Mouse (Mus musculus) megakaryocyte progenitor cell, adult 5-6 weeks (primary cell): ENCODE results near the gene Ascl5. TPM values are rescaled to one million over a fixed set of nuclear protein-coding genes. Genes with fewer than 3 reads are reported as not detected.

Experiments
- ATAC-seq: replicated peaks from 2 replicates; pipeline ENCODE4 v1.8.0; 2016; ENCODE audit warnings: mild to moderate bottlenecking, moderate TSS enrichment, inconsistent platforms; ENCODE audit not compliant: poor library complexity
- total RNA-seq, 2 experiments: library from RNA; stranded (forward) in 1 of 2; stranded (reverse) in 1 of 2; fragments of 157-497, 149-512 nt in 1 of 2; fragments of 200-1000 nt in 1 of 2; gene quantifications; 2 replicates each; pipeline versions ENCODE4 v1.2.3 to v1.2.4; 2015 to 2017

Gene Ascl5
- total RNA-seq, 2 experiments from 2014 or later: not detected

DNA sequence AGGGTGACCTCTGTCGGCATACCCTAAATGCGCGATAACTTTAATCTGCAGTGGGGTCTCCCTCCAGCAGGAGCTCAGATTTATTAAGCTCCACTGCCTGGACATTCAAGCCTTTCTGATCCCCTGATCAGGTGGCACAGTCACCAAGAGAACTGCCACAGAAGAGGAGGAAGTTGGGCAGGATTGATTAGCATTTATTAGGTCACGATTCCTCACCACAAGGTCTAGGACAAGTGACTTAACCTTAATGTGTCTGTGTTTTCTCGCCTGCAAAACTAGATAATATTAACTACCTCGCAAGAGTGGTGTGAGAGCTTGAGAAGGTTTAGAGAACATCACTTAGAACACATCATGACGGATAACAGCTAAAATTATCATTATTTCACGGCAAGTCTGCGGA lies 2.7 kb upstream of the Ascl5 start:
- ATAC-seq: no peak

DNA sequence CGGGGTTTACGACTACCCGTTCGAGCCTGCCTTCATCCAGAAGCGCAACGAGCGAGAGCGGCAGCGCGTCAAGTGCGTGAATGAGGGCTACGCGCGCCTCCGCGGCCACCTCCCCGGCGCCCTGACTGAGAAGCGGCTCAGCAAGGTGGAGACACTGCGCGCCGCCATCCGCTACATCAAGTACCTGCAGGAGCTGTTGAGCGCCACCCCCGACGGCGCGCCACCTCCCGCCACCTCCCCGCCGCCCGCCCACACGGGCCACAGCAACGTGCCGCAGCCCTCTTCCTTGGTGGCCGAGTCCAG lies 360 bp downstream of the Ascl5 start:
- ATAC-seq: peak; percentile 18; the same call in 1 of the 2 replicates

DNA sequence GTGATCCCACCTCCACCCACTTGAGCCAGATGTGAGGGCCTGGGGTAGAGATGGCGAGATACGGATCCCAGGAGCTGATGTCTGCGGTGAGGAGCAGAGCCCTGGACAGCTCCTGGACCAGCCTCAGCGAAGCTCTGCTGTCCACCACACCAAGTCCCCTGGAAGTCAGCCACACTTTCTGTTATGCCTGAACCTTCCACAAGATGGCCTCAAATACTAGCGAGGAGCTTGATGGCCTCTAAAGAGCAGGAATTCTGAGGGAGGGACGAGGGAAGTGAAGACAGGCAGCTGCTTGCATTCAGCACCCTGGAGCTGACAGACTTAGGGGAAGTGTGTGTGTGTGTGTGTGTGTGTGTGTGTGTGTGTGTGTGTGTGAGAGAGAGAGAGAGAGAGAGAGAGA lies 861 bp downstream of the Ascl5 start:
- ATAC-seq: peak; percentile 77

DNA sequence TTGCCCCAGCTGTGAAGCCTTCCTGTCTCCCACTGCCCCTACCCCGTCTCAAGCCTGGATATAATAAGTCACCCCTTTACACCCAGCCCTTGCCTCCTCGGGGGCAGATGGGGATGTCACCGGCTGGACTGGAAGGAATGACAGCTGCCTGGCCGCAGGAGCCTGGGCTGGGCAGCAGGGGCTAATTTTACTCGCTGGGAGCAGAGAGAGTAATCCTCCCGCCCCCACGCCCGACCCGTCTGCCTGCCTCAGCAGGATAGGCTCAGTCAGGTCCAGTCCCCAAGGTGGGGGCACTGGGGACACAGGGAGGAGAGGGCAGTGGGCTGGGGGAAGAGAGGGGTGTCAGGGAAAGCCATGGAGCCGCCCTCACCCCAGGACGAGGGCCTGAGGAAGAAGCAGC lies 1.9 kb downstream of the Ascl5 start, which contains the start of gene Cacna1s:
TSS of gene Cacna1s (plus strand) at position 204 of the 400 bp plus-strand sequence.
- no peak for ATAC-seq

DNA sequence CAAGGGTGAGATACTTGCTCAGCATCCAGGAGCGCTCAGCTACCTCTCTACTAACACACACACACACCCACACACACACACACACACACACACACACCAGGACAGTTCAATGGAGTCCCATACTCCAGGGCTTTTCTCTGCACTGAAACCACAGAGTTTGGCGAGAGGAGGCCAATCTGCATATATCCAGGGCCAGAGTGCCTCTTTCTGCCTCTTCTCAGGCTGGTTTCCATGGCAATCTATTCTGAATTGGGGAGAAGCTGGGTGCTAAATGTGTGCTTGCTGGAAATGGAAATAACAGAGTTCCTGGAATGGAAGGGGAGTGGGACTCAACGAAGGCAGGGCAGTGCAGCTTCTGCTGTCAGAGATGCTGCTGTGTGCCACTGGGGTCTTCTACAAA lies 5.2 kb downstream of the Ascl5 start:
- no peak for ATAC-seq

DNA sequence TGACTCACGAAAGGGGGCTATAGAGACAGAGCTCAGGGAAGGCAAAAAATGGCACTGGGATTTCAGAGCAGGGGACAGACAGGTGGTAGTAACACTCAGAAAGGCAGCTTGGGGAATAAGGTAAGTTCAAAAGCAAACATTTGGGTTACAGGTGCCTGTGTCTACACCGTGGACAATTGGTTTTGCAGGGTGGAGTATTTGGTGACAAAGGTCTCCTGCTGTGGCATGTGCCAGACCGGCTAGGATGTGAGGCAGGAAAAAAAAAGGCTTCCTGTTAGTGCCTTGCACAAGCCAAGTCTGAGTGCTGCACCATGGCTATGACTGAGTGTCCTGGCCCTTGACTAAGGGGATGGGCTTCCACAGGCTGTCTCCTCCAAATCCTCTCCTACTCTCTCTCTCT lies 8.0 kb downstream of the Ascl5 start:
- no peak for ATAC-seq

DNA sequence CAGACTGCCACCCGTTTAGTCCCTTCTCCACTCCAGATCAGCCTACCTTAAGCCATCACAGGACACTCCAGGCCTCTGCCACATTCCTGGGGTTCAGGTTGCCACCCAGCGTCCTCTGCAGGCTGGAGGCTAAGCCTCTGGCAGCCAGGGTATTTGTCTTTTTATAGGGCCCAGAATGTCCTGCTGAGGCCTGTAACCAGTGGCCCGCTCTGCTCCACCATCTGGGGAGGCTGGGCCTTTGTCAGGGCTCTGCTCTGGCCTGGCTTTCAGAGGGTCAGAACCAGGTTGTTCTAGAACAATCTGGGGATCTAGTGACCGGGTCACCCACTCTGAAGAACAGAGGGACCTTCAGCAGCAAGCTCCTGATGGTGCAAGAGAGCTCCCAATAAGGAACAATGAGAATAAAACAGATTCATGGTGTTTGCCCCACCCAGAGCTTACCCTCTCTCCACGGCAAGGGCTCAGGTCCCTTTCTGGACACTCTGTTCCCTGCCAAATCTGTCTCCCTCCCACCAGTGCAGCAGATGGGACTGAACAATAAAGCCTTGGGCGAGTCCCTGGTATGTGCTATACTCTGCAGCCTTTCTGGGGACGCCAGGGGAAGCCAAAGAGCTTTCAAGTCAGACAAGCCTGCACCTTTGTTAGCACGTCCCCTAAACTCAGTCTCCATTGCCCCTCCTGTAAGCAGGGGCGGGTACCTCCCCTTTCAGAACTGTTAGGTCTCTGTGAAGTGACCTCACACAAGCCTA lies 10.6 kb downstream of the Ascl5 start:
- ATAC-seq: no peak

DNA sequence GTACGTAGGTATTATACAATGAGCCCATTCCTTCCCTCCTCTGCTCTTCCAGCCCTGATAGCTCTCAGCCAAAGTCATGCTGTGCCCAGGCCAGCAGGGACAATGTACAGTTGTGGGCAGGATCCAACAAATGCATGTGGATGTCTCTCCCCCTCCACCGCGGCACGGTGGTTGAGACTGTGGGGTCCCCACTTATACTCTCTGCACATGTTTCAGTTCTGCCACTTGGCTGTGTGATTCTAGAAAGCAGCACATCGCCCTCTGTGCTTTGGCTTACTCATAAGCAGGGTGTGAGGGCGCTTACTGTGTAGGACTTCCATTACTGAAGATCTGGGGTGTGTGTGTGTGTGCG lies 11.2 kb downstream of the Ascl5 start:
- ATAC-seq: no peak

DNA sequence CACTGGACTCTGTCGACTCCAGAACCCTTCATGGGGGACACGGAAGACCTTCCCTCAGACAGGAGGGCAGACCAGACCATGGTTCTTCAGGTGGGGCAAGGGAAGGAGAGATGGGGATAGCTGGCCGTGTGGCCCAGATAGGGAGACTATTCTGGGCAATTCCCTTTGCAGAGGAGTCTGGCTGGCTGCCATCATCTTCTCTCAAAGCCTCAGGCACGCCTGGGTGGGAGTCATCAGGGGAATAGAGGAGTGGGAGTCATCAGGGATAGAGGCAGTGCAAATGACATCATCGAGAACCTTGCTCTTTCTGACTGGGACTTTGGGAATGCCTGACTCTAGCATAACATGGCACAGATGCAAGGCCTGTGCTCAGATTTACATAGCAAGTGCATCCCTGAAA lies 13.4 kb downstream of the Ascl5 start:
- ATAC-seq: no peak

DNA sequence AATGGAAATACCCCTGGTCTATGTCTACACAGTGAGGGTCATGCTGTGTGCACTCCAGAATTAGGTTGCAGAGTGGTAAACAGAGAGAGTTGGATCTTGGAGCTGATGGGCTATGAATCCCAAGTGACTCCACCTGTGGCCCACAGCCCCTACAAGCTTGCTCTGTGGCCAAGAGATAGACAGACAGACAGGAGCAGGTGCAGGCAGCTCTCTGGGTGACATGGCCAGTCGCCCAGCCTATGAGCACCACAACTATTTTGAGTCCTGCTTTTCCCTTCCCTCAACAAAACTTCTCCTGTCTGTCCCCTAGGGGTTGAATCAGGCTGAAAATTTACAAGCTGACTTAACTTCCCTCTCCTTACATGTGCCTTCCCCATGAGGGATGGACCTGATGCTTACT lies 16.0 kb downstream of the Ascl5 start:
- ATAC-seq: no peak

DNA sequence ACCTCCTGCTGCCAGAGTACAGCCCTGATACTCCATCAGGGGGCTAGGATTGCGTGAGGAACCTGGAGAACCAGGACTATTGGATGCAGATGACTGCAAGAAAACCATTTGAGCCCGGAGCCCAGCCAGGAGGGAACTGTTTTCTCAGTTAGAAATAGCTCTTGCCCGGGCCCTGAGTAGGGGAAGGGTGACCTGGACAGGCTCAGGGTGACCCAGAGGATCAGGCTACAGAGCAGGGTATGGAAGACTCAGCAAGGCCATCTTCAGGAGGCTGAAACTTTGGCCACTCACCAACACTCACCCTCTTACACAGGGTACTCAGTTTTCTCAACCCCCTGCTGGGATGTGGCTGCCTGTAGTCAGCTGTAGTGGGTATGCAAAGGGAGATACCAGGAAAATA lies 17.0 kb downstream of the Ascl5 start:
- no peak for ATAC-seq

DNA sequence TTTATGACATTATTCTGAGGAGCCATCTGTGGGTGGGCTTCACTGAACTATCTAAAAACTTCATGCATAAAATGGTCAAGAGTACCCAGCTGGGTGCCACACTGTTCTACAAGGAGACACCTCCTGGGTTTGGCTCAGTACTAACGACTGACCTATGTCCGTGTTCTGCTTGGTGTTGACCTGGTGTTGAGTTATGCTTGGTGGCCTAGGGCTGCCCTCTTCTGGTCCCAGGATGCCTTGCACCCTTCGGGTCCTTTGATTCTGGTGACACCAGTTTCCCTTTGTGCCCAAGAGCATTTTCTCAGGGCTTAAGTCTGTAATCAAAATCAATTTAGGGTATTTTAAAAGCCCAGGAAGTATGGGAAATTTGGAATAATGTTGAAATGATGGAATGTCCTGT lies 25.5 kb downstream of the Ascl5 start:
- ATAC-seq: peak; percentile 77

DNA sequence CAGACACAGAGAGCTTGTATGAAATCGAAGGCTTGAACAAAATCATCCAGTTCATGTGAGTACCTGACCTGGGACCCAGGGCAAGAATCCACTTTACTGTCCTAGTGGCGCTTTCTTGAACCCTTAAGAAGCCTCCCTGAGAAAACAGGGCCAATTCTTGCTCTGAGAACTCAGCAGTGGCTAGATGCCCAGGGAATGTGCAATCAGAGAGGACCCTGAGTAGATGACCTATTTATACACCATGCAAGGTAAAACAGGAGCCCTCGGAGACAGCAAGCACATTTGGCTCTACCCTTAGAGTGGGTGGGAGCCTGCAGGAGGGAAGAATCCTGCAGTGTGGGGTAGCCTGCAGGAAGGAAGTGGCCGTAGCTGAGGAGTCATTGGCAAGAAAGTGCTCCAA lies 27.1 kb downstream of the Ascl5 start:
- ATAC-seq: no peak

DNA sequence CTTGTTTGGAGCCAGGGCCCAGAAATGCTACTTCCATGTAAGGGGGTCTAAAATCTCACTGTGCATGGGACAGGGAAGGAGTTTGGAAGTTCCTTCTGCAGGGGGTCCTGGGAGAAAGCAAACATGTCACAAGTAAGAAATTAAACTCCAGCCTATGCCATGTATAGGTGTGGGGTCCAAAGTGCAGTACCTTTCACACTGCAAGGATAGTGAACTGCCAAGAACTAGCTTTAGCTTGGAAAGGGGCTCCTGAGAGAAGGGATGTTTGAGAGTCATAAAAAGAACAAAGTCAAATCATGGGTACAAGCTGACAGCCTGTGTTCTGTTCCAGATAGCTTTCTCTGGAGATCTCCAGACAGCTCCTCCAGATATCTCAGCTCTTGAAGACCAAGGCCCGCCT lies 30.6 kb downstream of the Ascl5 start:
- no peak for ATAC-seq

DNA sequence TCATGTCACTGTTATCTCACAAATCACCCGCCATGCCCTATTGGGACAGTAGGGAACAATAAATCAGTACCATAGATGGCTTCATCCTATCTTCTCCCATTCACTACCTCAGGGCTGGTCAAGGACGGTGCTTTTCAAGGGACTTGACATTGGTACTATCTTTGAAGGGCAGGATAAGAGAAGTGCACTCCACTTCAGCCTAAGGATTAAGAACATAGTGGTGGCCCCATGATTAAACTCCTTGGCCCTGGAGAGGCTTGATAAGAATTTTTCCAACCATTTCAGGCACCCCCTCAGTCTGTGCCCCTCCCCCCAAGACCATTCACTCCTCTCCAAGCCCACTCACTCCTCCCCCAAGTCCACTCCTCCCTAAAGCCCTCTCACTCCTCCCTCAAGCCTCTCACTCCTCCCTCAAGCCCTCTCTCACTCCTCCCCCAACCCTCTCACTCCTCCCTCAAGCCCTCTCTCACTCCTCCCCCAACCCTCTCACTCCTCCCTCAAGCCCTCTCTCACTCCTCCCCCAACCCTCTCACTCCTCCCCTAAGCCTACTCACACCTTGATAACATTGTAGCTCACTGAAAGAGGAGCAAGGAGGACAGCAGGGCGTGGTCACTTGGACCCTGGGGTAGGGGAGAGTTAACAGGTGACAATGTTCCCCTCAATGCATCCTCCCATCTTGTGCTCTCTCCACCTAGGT lies 35.5 kb downstream of the Ascl5 start:
- no peak for ATAC-seq

DNA sequence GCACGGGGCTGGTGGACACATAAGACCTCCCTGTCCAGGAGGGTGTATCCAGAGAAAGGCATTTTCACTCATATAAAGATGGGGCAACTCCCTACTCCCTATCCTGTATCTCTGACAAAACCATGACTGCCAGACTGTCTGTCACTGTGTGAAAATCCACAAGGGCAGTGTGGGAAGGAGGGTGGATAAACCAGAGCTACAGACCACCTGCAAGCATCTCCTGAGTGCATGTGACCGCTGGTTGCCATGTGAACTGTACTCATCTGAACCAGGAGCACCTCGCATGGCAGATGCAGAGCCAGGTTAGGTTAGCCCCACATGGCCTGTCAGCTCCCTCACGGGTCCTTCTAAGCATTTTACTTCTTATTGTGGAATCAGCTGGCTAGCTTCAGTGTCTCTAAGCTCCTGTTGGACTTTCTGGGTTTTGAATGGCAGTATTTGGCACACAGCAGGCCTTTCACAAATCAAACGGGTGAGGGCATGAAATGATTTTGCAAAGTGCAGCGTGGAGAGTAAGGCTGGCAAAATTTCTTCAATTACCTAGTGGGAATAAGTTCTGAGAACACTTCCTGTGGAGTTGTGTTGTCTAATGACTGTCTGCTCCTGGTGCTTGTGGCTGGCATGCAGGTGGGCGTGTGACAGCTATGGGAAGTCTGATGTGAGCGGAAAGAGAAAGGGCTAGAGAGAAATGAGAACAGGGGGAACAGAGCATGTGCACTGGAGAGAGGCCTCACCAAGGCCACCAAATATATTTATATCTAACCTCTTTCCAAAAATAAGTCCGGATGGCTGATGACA lies 39.0 kb downstream of the Ascl5 start:
- ATAC-seq: no peak

DNA sequence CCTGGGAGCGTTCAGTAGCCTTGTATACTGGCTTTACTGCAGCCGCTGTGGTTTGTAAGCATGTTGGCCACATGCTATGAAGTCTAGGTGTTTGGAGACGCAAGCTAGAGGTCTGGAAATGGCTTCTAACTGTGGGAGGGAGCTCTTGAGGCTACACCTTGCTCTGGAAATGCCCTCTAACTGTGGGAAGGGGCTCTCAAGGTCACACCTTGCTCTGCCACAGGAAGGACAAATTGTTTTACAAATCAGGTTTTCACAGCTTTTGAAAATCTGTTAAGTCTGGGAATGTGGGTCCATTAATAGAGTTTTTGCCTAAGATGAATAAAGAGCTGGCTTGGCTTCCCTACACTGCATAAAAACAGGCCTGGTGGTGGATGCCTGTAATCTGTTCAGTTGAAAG lies 43.1 kb downstream of the Ascl5 start:
- ATAC-seq: no peak

DNA sequence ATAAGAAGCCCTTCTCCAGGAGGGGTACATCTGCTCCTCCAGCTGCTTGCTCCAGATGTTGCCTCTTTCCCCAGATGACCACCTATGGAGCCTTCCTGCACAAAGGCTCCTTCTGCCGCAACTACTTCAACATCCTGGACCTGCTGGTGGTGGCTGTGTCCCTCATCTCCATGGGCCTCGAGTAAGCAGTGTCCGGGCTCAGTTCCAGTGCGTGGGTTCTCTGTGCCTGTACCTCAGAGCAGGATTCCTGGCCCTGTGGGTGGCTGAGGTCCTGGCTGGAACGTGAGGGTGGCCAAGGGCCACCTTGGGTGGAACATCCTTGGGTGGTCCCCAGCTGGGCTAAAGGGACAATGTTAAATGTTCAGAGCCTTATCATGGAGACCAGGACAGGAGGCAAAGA lies 44.2 kb downstream of the Ascl5 start:
- ATAC-seq: no peak
